Mouse (Mus musculus): ENCODE measurements at regions not wholly inside any gene's neighbourhood (a gene's known extent, or its start where the extent isn't known, plus 50 kb on each side); places are given as distances from the start of the nearest gene placed in this dataset.

DNA sequence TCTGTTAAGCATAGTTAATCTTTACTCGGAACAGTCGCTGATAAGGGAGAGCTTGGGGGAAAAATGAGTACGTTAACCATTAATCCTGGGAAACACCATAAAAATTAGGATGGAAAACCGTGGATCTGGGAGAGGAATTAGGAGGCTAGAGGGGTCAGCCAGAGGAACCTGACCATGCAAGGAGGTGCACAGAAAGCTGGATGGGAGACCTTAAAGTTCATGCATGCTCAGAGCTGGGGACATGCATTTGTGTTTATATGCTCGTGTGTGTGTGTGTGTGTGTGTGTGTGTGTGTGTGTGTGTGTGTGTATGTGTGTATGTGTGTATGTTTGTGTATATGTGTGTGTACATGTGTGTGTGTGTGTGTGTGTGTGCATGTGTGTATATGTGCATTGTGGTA, 143.2 kb upstream of the Irf2bp2 start:
- DNase-seq = no peak

DNA sequence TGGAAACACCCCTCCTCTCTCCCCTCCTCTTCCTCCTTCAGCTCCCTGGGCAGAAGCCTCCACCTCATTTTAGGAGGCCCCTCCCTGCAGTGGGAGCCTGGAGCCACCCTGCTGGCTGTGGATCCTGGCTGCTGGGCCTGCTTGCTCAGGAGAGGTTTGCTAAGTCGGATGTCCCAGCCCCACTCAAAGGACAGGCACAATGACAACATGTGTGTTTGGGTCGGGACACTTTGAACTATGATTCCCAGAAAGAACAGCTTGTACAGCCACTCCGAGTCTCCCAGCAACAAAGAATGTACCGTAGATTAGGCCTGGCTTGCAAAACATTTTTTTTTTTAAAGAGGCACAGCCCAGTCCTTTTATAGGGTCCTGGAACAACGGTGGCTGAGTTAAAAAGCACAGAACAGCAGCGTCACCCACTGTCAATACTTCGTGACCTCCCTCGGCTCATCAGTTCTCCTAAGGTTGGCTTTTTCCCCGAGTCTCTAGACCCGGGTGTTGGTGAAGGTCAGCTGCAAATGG, 142.7 kb upstream of the Irf2bp2 start:
- peak; percentile 78 for DNase-seq

- peak; percentile 89 for DNase-seq
Measured at GRCm38 (mm10) chr8:126735488-126736440, 142.0 kb upstream of the Irf2bp2 start.

- no peak for DNase-seq
Measured at GRCm38 (mm10) chr8:126734743-126735487, 141.1 kb upstream of the Irf2bp2 start.

- DNase-seq = no peak
Measured at GRCm38 (mm10) chr8:126733779-126734178, 140.0 kb upstream of the Irf2bp2 start.

DNA sequence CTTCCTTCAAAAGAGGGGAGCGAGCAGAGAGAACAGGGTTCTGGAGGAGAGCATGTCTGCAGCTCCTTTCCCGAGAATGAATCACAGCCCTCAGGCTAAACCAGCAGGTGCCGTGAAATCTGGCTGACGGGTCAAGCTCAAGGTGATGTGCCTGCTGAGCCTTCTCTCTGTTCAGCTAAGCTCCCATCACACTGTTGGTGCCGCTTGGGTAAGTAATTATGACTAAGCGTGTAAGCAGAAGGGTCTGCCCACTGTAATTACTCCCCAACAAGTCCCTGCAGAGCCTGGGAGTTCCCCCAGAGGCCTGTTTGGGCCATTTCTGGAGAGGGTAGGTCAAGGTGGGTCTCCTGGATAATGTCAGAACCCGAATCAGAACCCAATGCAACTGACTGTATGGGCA, 139.5 kb upstream of the Irf2bp2 start:
- DNase-seq = no peak

GRCm38 (mm10) chr8:126730017-126730631, 136.3 kb upstream of the Irf2bp2 start:
- DNase-seq = no peak

DNA sequence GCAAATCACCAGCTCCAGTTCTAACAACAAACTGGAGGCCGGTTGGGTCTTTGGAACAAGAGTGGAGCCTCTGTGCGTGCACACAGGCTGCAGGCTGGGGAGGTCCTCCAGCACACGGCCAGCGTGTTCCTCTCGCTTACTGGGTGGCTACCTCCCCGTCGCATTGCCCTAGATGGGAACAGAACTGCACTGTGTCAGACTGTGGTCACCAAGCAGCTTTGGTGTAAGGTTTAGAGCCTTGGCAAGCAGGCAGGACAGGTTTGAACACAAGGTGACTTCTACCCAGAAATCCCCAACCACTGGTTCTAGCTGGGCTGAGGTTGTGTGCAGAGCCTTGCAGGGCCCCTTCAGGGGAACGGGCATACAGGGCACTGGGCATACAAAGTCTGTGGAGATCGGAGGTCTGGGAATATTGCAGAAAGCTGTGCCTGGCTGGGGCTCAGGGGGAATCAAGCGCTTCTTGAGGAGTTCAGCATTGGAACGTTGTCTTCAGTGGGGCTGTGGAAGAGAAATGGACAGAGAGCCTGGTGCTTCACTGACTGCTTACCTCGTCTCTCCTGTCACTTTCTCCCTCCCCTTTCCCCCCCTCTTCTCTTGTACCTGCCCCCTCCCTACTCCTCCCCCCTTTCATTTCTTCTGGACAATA, 135.3 kb upstream of the Irf2bp2 start:
- no peak for DNase-seq

- no peak for DNase-seq
Measured at GRCm38 (mm10) chr8:126728135-126728534, 134.3 kb upstream of the Irf2bp2 start.

DNA sequence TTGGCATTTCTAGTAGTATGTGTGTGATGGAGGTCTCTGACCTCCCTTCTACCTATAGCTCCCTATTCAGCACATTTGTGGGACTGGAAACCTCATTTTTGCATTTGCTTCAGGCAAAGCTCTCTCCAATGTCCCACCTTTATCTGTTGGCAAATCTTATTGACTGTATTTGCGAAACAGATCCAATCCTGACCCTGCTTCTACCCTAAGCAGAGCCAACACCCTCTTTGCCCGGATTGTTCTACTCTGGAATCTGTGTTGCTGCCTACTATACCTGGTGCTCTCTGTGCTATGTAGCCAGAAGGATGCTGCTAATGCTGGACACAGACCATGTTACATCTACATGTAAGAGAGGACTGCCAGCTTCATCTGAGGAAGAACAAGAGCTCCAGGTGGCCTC, 133.3 kb upstream of the Irf2bp2 start:
- DNase-seq = no peak

DNA sequence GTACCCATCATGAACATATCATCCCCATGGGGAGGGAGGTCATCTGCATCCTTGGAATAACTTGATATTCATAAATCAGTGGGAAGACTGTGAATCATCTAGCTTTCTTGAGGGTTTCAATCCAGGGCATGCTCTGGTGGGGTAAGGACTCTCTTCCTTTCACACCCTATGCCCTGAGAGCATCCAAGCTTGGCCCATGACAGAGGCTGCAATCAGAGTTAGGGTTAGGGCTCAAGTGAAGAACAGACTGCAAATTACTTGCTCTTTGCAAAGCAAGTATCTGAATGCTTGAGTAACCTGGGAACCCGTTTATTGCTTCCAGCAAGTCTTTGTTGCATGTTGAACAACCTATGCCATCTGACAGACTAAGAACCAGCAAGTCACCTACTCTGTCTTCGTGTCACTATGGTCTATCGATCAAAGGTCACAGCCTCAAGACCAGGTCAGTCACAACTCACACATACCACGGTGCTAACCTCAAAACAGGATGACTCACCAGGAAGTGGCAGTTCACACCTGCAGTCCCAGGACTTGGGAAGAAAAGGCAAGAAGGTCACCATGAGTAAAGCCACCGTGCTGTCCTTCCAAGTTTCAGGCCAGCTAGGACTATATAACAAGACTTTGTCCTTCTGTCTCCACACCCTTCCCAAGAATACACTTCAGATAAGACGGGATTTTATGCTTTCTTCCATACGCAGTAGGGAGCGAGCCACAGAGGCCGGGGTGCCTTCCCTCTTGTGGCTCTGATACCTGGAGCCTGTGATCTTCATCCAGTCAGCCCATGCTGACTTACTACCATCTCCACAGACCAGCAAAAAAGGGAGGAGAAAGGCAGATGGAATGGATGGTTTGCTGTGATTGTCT, 129.7 kb upstream of the Irf2bp2 start:
- DNase-seq = no peak

DNA sequence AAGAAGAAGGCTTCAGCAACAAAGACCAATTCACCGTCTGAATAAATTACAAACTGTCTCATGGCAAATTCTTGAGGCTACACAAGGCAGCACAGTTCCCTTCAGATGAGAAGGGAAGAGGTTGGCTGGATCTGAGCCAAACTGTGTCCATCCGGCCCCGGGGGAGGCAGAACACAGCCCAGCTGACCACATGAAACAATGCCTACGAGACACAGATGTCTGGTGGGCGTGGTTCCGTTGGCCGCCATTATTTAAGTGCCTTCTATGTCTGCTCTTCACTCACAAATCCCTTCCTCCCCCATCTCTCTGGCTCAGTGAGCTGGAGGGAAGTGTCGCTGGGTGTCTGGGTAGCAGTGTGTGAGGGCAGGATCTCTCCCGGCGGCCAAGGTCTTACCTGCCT, 127.8 kb upstream of the Irf2bp2 start:
- no peak for DNase-seq

DNA sequence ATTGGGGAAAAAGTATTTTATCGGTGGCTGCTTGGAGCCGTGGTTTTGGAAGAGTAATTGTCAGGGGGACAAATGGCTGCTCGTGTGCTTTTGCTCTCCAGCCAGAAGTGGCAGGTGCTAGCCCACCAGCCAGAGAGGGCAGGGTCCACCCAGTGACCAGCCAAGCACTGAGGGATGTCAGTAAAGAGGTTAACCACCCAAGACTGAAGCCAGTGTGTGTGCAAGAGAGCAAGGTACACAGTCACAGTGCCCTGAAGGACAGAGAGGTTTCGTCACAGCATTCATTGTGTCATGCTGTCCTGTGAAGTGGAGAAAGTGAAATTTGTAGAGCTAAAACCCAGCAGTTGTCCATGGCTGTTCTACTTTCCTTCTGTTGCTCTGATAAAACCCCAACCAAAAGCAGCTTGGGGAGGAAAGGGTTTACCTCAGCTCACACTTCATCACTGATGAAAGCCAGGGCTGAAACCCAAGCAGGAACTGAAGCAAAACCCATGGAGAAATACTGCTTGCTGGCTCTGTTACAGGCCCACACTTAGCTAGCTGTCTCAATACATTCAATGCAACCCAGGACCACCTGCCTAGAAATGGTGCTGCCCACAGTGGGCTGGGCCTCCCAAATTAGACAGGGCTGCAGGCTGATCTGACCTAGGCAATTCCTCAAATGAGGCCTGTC, 126.8 kb upstream of the Irf2bp2 start:
- peak; percentile 38 for DNase-seq

DNA sequence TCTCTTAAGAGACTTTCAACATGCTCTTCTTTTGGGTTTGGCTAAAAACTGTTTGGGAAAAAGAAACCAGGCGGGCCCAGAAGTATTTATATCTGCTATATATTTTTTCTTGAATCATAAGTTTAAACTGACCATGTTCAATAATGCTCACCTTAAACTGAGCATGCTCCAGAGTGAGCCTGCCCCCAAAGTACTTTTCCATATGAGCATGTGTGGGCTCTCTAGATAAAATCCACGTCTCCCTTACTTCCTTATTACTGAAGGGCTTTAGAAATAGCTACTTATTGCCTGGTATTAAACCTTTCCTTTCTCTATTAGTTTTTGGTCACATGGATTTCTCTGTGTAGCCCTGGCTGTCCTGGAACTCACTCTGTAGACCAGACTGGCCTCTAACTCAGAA, 126.0 kb upstream of the Irf2bp2 start:
- no peak for DNase-seq

- no peak for DNase-seq
Measured at GRCm38 (mm10) chr8:126717652-126718155, 123.9 kb upstream of the Irf2bp2 start.

GRCm38 (mm10) chr8:126715666-126716065, 121.9 kb upstream of the Irf2bp2 start:
- no peak for DNase-seq

- no peak for DNase-seq
Measured at GRCm38 (mm10) chr8:126713602-126714145, 119.9 kb upstream of the Irf2bp2 start.

DNA sequence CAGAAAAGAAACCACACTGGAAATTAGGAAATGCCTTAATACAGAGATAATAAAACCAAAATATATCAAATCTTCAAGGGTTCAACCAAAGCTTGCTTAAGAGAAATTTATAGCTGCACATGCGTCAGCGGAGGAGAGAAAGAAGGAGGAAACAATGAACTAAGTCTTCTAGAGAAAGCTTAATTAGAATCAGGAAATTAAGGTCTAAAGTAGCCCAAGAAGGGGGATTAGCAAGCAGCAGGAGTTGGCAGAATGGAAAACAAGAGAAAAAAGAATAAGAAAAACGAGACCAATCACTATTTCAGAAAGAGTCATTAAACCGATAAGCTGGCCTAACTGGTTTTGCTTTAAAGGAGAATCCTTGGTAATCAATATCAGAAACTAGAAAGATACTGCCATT, 119.4 kb upstream of the Irf2bp2 start:
- DNase-seq = no peak

DNA sequence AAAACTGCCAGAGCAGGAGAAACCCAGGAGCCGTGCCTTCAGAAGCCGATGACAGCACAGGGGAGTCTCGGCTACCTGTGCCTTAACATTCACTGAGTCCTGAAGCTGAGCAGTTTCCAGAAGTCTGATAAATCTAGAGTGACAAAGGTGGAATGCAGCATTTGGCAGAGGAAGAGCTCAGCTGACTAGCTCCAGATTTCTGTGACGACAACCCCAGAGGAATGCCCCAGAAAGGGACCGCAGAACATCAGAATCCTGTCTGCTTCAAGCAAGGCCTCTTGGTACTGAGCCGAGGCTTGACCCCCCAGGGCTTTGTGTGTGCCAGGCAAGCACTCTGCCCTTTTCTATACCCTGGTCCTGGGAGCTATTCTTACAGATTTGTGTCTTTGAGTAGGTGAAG, 119.0 kb upstream of the Irf2bp2 start:
- peak; percentile 46 for DNase-seq

- DNase-seq = no peak
Measured at GRCm38 (mm10) chr8:126708956-126709355, 115.2 kb upstream of the Irf2bp2 start.

All from adrenal gland, adult 8-10 months (tissue).